Mouse (Mus musculus) spleen, embryonic (tissue): ENCODE measurements around the gene Pex14.

ENCODE experiments used
- CTCF ChIA-PET: fragments of 350-600 bp; sonication (Branson Sonifier 250); formaldehyde crosslinking; loops from one replicate; lab custom pipeline; 2022; lab: Charles Lee

Gene Pex14

DNA sequence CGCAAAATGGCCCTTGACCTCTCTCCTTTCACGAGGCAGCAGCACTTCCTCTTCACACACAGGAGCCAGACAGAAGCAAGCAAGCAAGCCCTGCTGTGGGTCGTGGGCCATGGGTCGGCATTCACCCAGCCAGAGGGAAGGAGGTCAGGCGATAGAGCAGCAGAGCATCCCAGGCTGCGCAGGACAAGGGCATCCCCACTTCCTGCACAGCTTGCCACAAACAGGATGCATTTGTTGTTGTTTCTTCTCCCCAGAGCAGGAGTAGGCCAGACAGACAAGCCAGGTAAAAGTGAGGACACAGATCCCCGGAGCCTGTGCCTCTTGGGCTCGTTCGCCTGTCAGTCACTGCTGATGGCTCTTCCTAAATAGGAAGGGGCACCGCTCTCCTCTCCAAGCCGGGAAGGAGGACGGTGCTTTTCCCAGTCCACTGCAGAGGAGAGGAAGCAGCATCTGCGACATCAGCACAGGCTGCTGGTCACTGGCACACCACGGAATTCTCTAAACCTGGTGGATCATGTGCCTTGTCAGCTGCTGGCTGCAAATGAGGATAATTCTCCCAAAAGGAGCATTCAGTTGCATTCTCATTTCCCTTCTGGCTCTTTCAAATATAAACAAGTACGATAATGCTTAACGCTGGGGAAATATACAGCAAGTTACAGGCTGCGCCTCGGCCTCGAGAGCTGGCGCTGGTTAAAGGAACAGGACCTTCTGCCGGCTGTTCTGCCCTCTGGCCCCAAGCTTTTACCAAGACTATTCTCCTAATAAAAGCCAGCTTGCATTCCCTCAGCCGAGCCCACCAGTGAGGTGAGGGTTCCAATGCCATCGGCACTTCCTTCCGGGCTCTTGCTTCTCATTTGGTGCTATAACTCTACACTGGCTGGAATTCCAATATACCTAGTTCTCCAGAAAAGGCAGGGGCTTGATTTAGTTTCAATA lies 113.9 kb downstream of the Pex14 start:
- CTCF ChIA-PET = no interaction called here

DNA sequence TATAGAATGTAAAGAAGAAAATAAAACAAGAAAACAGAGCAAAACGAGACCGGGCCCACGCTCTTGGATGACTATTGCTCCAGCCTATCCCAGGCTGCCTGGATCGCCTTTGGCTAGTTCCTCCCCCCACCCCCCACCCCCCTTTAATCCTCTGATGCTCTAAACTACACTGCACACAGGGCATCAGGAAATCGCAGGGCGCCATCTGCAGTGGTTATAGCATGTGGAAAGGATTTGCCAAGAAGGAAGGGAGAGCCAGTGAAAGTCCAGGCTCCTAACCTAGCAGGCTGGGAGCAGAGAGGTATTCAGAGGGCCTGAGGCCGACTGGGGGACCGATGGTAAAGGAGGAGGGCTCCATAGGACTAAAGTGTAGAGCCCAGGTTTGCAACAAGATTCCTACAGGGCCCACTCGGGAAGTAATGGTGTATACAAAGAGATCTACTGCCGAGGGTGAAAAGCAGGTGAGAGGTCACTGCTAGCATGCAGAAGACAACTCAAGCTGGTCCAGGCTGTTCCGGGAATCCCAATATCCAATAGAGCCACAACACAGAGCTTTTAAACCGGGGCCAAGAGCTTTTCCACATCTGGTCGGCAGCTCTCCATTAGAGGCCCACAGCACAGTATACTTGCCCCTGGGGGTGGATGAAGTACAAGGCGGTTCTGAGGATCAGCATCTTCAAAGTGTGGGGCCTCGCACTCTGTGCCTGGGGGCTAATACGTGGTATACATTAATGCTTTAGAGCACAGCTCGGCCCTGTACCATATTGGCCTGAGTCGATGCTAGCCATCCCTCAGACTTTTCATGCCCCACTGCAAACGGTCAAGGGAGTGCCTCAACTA lies 114.8 kb downstream of the Pex14 start:
- CTCF ChIA-PET = no interaction called here

DNA sequence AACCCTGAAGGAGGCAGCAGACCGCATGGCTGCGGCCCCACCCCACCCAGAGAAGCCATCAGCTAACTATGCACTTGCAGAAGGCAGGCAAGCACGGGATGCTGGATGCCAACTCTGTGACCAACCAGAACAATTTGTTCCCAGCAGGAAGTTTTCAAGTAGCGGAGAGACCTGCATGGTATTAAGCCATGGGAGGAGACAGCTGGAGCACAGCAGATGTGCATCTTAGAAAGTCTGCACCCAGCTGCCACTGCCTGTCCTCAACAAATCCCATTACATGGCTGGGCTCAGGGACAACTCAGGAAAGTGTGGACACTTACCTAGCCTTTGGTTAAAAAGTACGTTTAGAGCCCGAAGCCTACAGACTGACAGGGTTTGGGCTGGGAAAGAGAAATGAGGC lies 117.4 kb downstream of the Pex14 start:
- CTCF ChIA-PET = no interaction called here

DNA sequence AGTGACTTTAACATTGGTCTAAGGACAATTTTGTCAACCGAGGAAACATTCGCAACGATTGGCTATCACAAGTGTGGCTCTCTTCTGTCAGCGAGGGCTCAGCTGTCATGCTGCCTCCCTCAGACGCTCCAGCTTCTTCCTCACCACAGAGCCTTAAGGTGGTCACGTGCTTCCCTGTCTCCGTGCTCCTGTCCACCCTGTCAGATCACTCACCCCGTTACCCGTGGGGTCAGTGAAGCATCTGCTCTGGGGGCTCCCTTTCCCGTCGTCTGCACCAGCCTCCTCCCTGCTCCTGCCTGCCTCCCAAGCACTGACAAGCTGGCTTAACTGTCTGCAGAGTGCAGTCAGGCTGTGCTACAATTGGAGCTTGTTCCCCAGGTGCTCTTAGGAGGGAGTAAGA lies 119.8 kb downstream of the Pex14 start:
- CTCF ChIA-PET = interaction anchor here (0.5 to 0.6 kb wide), 2 partner anchors 25 to 268 kb away, joined by 5 to 14 read pairs; no protein-coding TSS in a partner anchor

DNA sequence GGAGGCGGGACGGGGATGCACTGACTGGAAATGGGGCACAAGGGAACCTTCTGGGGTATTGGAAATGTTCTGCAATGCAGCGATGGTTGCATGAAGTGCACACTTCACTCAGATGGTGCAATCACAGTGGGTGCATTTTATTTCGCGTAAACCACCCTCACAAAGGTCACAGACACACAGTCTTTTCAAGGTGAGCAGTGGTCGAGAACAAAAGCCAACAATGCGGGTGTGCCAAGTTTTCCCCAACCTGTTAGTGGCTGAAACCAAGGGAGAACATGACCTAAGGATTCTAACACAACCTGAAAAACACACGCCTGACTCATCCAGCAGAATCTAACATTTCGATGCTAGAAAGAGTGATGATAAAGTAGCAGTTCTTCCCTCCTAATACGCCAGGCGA lies 120.8 kb downstream of the Pex14 start:
- CTCF ChIA-PET = no interaction called here

DNA sequence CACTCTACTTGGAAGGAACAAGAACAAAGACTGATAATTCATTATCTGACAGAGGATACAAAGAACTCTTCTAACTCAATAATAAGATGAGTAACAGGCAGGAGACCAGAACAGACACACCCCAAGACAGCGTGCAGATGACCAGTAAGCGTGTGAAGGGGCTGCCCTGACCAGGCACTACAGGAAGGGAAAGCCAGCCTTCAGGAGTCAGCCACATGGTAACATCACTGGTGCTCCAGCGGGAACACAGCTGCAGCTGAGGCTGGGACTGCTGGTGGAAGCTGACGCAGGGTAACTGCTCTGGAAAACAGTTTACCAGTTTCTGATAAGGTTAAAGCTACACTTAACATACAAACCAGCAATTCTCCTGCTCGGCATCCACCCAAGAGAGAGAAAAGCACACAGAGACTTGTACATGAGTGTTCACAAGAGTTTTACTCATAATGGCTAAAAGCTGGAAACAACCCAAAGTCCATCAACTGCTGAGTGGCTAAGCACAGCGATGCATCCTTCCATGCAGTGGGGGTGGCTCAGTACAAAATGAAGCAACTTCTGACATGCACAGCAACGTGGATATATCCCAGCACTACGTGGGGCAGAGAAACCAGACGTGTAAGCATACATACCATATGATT lies 121.3 kb downstream of the Pex14 start:
- CTCF ChIA-PET = no interaction called here

DNA sequence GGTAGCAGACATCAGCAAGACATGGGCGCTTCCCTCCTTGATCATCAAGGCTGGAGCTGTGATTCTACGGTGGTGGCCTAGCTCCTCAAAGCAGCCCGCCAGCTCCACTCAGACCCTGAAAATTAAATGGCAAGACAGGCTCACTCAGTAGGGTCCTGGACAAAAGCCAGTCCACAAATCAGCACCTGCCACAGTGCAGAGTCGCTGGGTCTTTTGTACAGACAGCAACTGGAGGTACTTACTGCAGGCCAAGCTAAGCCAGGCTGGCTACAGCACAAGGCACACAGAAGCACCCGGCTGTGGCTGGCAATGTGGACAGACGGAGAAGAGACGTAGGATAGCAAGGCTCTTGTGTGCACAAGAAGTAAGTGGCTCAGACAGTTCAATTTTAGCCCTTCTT lies 124.8 kb downstream of the Pex14 start:
- CTCF ChIA-PET = interaction anchor here (1.1 kb wide), 1 partner anchor 18 kb away, joined by 3 read pairs; no protein-coding TSS in a partner anchor

DNA sequence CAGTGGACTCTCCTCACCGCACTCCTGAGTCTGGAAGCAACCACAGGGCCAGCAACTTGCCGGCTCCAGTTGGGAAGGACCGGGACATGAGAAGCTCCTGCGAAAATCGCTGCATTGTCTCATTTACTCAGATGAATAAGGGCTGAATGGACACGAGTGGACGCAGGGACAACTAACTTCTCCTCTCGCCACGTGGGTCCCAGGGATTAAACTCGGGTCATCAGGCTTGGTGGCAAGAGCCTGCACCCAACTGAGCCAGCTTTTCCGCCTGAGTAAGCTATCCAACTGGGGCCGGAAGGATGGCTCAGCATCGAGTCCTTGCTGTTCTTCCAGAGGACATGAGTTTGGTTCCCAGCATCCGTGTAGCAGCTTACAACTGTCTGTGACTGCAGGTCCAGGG lies 126.3 kb downstream of the Pex14 start:
- CTCF ChIA-PET = no interaction called here

DNA sequence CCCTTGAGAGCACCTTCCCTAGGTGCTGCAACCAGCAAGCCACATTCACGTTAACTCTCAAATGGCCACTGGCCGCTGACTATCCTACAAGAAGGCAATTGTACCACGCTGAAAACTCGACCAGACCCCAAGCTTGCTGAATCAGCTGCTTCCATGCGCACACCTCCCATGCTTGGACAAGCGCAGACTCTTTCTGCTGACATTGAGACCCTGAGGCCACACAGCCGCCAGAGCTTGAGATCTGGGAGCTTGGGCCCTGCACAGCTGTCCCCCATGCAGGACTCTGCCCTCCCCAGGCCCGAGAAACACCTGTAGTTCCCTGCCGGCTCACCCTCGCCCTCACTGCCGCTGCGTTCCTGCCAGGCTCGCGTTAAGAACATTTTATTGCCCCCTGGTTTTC lies 127.0 kb downstream of the Pex14 start:
- CTCF ChIA-PET = no interaction called here

DNA sequence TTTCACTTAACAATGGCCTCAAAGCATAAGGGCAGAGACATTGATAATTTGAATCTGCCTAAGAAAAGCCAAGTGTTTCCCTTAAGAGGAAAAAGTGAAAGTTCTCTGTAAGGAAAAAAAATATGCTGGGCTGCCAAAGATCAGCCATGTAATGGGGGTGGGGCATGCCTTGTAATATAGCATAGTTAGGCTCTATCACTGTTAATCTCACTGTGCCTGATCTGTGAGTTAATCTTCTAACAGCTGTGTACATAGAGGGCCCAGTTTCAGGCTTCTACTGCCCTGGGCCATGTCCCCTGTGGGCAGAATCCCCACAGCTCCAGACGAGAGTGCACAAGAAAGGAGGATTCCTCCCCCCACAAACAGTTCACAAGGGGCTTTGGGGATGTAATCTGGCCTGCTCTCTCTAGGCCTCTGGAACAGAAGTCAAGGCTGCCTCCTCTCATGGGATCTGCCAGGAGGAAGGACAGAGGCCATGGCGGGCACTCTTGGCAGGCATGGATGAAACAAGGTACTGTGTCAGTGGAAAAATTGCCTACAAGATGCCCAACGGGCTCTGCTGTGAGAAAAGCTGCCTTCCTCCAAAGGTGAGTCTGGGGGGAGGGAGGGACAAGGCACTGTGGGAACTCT lies 127.9 kb downstream of the Pex14 start:
- CTCF ChIA-PET = interaction anchor here (0.6 kb wide), 1 partner anchor 290 kb away, joined by 8 read pairs; no protein-coding TSS in a partner anchor

DNA sequence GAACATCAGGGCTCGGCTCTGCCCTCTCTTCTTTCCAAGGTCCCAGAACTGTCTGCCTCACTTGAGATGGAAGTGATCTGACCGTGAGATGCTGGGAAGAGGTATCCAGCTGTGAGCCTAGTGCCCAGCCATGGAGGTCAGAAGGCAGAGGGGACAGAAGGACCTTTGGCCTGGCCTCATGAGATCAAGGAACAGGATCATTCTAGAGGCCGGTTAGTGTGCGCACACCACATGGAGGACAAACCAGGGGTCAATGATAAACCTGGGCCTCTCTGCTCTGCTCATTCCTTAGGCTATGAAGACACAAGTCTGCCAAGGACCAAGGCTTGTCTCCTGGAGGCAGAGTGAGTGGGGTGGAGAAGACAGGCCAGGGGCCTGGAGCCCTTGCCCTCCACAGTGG lies 128.9 kb downstream of the Pex14 start:
- CTCF ChIA-PET = no interaction called here

DNA sequence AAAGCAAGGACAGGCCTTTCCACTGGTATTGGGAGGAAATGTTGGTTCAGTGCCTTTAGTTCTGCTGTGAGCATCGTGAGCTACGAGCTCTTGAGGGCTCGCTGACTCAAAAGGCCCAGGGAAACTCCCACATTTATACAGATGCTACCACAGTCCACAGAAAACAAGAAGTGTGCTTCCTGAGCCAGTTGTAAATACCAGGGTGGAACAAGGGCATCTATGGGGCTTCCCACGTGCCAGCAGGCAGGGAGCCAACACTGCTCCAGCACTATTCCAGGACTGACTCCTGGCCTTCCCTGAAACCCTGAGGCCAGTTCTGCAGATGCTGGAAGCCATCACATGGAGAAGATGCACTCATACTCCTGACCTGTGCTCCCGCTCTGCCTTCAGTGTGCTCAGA lies 130.1 kb downstream of the Pex14 start:
- CTCF ChIA-PET = no interaction called here

DNA sequence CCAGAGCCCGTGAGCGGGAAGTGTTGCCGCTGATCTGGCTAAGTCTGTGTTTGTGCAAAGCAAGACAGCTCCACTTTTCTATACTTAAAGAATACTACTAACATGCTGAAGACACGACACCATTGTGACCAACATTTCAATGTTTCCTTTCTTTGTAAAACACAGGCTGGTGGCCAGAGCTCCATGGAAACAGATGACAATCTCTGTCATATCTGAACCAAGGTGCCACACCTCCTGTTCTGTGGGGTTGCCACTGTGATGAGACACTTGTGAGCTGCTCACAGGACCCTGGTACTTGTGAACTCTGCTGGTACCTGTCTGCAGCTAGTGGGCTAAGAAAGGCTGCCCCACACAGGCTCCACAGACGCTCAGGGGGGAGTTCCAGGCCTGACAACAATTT lies 130.8 kb downstream of the Pex14 start:
- CTCF ChIA-PET = no interaction called here

DNA sequence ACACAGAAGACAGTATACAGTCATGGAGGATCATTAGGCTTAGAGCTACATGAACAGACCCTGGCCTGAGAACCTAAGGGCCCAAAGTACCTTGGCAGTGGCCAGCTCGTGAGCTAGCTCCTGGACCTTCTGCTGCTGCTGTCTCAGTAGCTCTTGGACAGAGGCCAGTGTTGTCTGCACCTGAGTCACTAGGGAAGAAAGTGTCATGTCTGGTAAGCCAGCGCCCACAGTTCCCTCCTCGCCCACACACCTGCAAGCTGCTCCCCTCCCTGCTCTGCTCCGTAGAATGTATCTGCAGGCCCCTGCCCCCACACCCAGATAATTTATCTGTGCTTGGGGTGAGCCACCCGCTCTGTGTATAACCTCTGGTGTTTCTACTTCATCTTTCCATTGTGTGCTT lies 133.5 kb downstream of the Pex14 start:
- CTCF ChIA-PET = no interaction called here

DNA sequence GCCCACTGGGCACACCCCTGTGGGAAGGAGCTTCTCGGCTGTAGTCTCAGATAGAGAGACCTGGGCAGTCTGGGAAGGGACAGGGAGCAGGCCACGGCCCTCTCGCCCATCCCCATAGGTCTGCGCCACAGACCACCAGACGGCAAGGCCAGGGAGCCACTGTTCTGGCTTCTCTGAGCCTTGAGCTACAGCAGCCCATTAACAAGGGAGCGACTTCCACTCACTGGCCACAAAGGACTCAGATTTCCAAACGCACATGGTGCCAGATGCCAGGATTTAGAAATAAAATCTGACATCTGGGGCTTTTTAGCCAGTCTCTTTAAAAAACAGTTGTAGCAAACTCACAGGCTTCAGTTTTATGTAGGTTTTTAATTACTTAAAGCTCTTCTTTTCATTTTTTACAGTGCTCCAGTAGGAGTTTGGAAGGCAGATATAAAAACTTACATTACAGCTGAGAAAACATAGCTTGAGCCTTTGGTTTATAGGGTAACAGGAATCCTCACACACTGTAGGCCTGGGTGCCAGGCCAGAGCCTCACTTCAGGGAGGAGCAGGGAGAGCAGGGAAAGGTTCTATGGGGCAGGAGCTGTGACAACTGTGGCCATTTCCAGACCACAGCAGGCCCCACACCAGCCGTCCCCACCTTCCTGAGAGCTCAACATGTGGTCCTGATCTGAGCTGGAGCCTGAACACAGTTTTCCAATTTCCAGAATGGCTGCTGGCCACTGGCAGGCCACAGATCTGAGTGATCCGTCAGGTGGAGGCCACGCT lies 134.9 kb downstream of the Pex14 start:
- CTCF ChIA-PET = no interaction called here

DNA sequence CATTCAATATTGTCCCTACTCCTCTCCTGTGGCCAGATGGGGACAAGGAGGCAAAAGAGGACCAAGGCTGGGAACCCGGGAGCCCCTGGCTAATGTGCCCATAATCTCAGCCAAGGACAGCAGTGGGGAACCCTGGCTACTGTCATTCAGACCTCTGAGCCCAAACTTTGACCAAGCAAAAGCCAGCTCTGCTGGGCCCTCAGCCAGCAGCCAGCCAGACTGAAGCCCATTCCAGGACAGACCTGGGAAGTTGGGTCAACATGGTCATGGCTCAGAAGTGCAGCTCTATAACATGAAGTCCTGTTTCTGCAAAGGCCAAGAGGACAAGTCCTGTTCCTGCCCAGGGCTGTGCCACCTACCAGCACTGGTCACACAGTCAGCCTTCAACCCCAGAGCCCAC lies 137.6 kb downstream of the Pex14 start:
- CTCF ChIA-PET = no interaction called here

DNA sequence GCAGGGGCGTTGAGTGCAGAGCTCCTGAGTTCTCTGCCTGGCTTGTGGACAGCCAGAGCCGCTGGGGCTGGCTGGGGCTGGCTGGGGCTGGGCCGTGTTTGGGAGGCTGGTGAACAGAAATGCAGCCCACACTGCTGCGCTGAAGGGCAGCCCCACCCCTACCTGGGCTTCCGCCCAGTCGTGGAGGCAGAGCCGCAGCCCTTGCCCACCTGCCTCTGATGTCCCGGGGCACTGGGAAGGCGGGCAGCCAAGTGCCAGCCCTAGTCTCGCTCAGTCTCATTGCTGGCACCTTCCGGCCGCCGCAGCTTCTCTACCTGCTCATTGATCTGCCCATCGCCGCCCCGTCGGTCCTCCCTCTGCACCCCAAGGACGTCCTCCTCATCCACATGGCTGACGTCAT lies 138.6 kb downstream of the Pex14 start:
- CTCF ChIA-PET = interaction anchor here (1.1 kb wide), 1 partner anchor 30 kb away, joined by 3 read pairs; no protein-coding TSS in a partner anchor

DNA sequence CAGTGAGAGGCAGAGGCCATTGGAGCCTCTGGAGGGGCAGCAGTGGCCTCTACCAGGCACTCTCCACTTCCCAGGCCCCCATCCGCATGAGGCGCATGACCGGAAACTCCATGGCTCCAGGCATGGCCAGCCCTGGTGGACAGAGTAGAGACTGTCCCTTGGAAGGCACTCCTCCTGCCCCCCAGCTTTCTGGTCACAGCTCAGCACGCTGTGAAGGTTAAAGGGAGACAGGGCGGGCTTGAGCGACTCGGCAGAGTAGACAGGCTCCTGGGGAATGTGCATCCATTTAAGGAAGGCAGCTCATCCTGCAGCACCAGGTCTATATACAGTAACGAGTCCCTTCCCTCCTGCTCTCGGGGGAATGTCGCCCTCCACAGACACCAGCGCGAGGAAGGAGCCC lies 139.7 kb downstream of the Pex14 start:
- CTCF ChIA-PET = no interaction called here

DNA sequence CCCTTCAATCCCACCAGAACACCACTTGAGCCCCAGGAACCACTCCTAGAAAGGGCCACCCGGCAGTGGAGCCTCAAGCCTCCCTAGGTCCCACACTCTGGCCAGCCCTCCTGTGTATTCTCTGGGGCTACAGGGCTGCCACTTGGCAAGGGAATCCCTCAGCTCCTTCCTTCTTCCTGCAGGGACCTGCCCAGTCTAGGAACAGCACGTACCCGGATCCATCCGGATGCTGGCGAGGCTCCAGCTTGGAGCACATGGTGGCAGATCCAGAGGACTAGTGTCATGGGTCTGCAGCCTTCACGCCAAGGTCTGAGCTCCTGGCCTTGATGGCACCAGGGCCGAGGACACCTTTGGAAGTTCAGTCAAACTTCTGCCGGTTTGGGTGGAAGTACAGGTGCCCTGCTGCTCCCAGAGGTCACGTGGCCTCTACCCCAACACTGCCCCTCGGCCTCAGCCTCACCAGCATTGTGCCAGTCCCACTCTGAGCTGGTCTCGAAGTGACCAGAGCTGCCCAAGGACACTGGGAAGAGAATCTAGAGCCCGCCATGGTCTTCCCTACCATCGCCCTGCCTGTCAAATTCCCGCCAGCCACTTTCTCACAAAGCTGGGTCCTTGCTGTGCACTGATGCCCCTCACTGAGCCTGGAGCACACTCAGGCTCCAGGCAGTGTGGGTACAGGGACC lies 144.4 kb downstream of the Pex14 start:
- CTCF ChIA-PET = no interaction called here
